Mouse (Mus musculus): ENCODE results near the gene C030005K15Rik.
"Not testable (repeated sequence)": the region's sequence is repeated elsewhere in the genome, so short reads cannot be mapped to it uniquely, and the experiment has no call there.

Gene C030005K15Rik

DNA sequence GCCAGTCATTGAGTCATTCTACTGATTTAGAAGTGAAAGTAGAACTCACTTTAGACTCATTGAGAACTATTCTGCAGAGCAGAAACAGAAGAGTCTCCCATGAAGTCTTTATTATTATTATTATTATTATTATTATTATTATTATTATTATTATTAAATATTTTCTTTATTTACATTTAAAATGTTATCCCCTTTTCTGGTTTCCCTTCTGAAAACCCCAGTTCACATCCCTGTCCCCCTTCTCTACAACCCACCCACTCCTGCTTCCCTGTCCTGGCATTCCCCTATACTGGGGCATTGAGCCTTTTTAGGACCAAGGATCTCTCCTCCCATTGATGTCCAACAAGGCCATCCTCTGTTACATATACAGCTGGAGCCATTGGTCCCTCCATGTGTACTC, at the start of gene C030005K15Rik:
TSS of gene C030005K15Rik (minus strand) at position 101 of the 400 bp plus-strand sequence.
- DNase-seq (ENCODE audit: low spot score in 2 of 2) = not testable (repeated sequence)

- no peak for DNase-seq (ENCODE audit: low spot score in 2 of 2)
Measured at GRCm38 (mm10) chr10:97768171-97768749, 41.7 kb upstream of the C030005K15Rik start.

- no peak for DNase-seq (ENCODE audit: low spot score in 2 of 2)
Measured at GRCm38 (mm10) chr10:97753821-97754220, 27.3 kb upstream of the C030005K15Rik start.

GRCm38 (mm10) chr10:97747231-97747630, 20.7 kb upstream of the C030005K15Rik start:
- no peak for DNase-seq (ENCODE audit: low spot score in 2 of 2)

GRCm38 (mm10) chr10:97725929-97726328, 626 bp downstream of the C030005K15Rik start:
- DNase-seq (ENCODE audit: low spot score in 2 of 2) = no peak

DNA sequence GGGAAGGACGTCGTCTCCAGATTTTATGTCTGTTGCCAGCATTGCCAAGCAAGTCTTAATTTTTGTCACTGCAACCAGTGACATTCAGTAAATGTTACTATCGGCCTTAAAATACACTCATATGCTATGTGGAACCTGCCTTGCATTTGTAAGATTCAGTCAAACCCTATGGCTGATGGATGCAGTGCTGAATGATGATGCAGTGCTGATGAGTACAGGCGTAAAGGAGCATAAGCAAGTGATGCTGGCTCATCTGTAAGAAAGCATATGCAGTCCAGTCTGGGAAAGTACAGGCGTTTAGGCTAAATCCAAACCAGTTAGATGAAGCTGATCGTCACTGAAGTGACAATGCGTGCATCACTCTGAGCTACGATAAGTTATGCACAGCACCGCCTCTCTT, 3.8 kb downstream of the C030005K15Rik start:
- no peak for DNase-seq (ENCODE audit: low spot score in 2 of 2)

DNA sequence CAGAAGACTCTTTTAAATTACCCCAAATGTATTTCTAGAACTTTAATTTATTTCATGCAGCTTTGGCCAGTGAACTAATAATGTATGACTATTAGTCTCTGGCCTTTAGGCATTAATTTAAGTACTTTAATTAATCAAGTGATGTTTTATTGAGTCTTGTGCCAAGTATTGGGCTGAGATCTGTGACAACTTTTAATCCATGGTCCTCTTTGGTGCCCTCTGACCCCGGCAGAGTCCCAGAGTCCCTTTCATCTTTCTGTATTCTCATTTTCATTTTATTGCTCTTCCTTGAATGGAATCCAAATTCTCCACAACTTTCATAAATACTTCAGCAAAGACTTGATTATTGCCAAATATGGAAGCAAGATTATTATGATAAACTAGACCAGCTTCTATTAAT, 5.9 kb downstream of the C030005K15Rik start:
- no peak for DNase-seq (ENCODE audit: low spot score in 2 of 2)

- no peak for DNase-seq (ENCODE audit: low spot score in 2 of 2)
Measured at GRCm38 (mm10) chr10:97718021-97718420, 8.5 kb downstream of the C030005K15Rik start.

- no peak for DNase-seq (ENCODE audit: low spot score in 2 of 2)
Measured at GRCm38 (mm10) chr10:97717233-97717632, 9.3 kb downstream of the C030005K15Rik start.

DNA sequence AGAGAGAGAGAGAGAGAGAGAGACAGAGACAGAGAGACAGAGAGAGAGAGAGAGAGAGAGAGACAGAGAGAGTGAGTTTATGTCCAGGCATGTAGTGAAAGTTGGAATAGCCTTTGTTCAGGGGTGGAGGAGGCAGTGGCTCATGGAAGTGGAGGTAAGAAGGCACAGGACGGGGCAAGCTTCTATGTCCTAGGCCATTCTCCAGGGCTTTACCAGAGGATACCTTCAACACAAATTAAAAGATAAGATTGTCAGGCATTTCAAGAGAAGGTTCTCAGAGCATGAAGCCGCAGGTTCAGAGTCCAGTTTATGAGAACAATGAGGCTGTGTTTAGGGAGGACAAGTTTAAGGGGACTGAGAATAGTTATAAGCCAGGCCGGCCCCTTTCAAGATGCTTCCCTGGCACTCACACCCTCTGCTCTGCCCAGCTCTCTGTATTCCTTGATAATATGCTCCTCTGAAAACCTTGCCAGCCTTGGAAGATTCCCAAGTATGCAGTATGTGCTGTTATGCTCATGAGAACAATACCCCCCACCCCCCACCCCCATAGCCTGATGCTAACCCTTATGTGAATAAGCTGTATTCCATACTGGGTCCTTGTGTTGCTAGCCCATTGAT, 11.2 kb downstream of the C030005K15Rik start:
- DNase-seq (ENCODE audit: low spot score in 2 of 2) = no peak

GRCm38 (mm10) chr10:97714584-97714983, 12.0 kb downstream of the C030005K15Rik start:
- DNase-seq (ENCODE audit: low spot score in 2 of 2) = no peak

DNA sequence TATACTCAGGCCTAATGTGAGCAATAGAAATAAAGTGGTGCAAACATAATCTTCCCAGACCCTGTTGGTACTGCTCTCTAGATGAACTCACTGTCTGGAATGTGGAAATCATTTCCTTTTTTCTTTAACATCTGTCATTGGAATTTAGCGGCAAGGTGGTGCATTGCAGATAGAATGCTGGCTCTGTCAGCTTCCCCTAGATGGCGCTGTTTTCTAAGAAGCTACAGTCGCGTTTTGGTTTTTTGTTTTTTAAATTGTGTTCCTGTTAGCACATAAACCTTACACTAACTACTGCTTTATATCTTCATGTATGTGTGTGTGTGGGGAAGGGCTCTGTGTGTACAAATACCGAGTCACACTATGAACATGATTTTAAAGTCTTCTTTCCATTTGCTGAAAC, 13.9 kb downstream of the C030005K15Rik start:
- no peak for DNase-seq (ENCODE audit: low spot score in 2 of 2)

GRCm38 (mm10) chr10:97704562-97704961, 22.0 kb downstream of the C030005K15Rik start:
- no peak for DNase-seq (ENCODE audit: low spot score in 2 of 2)

- no peak for DNase-seq (ENCODE audit: low spot score in 2 of 2)
Measured at GRCm38 (mm10) chr10:97702321-97702720, 24.2 kb downstream of the C030005K15Rik start.

GRCm38 (mm10) chr10:97693398-97694135, 33.0 kb downstream of the C030005K15Rik start:
- no peak for DNase-seq (ENCODE audit: low spot score in 2 of 2)

DNA sequence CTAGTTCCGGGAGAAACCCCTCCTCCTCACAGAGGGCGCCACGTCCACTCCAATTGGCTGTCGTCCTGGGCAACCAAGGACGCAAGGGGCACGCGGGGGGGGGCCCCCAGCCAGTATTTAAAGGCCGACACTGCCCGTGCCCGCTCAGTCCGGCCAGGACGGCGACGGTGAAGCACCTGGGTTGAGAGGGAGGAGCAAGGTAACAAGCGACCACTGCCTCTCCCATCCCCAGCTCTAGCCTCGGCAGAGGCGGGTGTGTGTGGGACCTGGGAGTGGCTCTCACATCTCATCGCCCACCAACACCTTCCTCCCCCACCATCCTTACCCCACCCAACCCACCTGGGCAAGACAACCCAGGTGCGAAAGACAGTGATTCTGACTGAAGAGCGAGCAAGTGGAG, 33.6 kb downstream of the C030005K15Rik start, which contains the start of gene Ccer1:
TSS of gene Ccer1 (plus strand) at position 147 of the 400 bp plus-strand sequence.
- DNase-seq (ENCODE audit: low spot score in 2 of 2) = no peak

GRCm38 (mm10) chr10:97689425-97689824, 37.1 kb downstream of the C030005K15Rik start:
- DNase-seq (ENCODE audit: low spot score in 2 of 2) = no peak

DNA sequence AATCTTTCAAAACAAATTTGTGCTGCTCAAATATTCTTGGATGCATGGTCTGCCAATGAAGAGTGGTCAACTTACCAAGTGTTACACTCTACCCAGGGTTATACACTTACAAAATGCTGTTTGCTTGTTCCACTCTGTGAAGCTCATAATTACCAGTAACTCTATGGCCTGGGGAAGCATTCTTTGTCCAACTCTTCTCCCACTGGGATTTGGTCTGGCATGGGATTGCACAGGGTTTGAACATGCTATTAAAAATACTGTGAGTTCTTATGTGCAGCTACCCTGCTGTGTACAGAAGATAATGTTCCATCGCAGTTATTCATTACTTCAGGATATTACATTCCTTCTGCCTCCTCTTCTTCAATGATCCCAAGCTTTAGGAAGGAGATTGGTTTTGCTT, 39.4 kb downstream of the C030005K15Rik start:
- DNase-seq (ENCODE audit: low spot score in 2 of 2) = no peak

- no peak for DNase-seq (ENCODE audit: low spot score in 2 of 2)
Measured at GRCm38 (mm10) chr10:97682981-97683380, 43.6 kb downstream of the C030005K15Rik start.

All from urinary bladder, postnatal 4 days (tissue).